Mouse (Mus musculus) Patski (cell line): Measurements from ENCODE around the gene Plin5. TPM values are rescaled to one million over a fixed set of nuclear protein-coding genes. Genes with fewer than 3 reads are reported as not detected.

Experiments
- ATAC-seq: fragments of 100-300 bp; one replicate; pipeline ENCODE4 v1.8.0; 2021
- CTCF ChIA-PET: fragments of 350-600 bp; sonication (Branson Sonifier 250); formaldehyde crosslinking; loops from one replicate; lab custom pipeline; 2022; ENCODE audit warnings: inconsistent platforms; lab: Charles Lee
- POLR2A ChIA-PET: fragments of 350-600 bp; sonication (Branson Sonifier 250); formaldehyde crosslinking; loops from one replicate; lab custom pipeline; 2022; ENCODE audit warnings: antibody characterized with exemption, inconsistent platforms; lab: Charles Lee
- DNase-seq: peaks from one replicate; pipeline ENCODE4 v3.0.0-alpha.2; 2011; ENCODE audit warnings: low read depth, low spot score
- H3K27me3 ChIP-seq: fragments of 371-371 bp; one replicate; pipeline ENCODE4 v1.5.1; 2021
- CTCF ChIP-seq: fragments of 100-300 bp; IDR thresholded peaks from one replicate; pipeline ENCODE4 v1.5.1; 2021
- in situ Hi-C: fragments of 300-500 bp; cut with MboI; formaldehyde crosslinking; loops from 3 replicates; pipeline ENCODE4 v1.11.1; 2018; ENCODE audit warnings: low pct_unique_long_range_greater_than_20kb, mixed read lengths
- polyA plus RNA-seq: library from polyadenylated mRNA; unstranded; gene quantifications from one replicate; pipeline ENCODE4 v1.2.3, GENCODE M21; 2021

The Plin5 gene
- polyA plus RNA-seq, 1 experiment from 2014 or later: 0.55 TPM

DNA sequence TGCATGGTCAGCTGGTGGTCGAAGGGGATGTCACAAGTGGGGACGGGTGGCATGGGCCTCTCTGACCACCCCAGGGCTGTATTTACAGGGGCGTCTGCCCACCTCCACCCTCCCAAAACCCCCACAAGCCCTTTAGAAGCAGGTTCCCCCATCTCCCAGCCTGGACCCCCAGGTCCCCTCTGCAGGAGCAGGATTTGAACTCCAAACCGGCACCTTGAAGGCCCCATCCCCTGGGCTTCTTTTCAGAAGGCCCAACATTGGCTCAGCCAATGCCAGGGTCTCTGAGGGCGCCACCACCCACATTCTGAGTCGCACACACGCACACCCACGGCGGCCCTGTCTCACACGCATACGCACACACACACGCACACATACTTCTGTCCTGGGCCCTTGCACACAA lies 5.8 kb upstream of the Plin5 start:
- in situ Hi-C loops: no loop called here
- peaks cover 19% of the 10 kb centered on the region for H3K27me3 ChIP-seq
- DNase-seq (no peak), ATAC-seq (no peak)
- no peak for TF ChIP-seq CTCF
- ChIA-PET POLR2A (no interaction called here), CTCF (no interaction called here)

DNA sequence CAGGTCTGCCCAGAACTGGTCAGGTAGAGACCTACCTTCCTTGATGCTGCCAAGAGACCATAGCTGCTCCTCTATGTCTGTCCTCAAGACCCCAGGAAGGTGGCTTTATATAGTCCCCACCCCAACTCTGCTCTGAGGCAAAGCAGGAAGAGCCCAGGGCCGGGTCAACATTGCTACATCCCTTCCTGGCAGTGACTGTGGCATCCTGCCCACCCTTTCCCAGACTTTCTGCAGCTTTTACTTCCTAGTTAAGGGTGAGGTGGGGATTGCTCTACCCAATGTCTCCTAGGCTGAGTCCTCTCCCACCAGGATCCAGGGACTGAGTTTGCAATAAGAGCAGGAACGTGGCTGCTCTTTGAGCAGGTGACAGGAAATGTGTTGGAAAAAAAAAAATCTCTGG lies 4.4 kb upstream of the Plin5 start, which contains the start of gene Lrg1:
TSS of gene Lrg1 (minus strand) at position 176 of the 400 bp plus-strand sequence.
- in situ Hi-C loops: no loop called here
- H3K27me3 ChIP-seq: peaks cover 24% of the 10 kb centered on the region
- ChIA-PET POLR2A (no interaction called here), CTCF (interaction anchor here (1.4 kb wide), 1 partner anchor 38 kb away, joined by 3 read pairs; no protein-coding TSS in a partner anchor)
- DNase-seq: no peak
- ATAC-seq: no peak
- no peak for TF ChIP-seq CTCF

DNA sequence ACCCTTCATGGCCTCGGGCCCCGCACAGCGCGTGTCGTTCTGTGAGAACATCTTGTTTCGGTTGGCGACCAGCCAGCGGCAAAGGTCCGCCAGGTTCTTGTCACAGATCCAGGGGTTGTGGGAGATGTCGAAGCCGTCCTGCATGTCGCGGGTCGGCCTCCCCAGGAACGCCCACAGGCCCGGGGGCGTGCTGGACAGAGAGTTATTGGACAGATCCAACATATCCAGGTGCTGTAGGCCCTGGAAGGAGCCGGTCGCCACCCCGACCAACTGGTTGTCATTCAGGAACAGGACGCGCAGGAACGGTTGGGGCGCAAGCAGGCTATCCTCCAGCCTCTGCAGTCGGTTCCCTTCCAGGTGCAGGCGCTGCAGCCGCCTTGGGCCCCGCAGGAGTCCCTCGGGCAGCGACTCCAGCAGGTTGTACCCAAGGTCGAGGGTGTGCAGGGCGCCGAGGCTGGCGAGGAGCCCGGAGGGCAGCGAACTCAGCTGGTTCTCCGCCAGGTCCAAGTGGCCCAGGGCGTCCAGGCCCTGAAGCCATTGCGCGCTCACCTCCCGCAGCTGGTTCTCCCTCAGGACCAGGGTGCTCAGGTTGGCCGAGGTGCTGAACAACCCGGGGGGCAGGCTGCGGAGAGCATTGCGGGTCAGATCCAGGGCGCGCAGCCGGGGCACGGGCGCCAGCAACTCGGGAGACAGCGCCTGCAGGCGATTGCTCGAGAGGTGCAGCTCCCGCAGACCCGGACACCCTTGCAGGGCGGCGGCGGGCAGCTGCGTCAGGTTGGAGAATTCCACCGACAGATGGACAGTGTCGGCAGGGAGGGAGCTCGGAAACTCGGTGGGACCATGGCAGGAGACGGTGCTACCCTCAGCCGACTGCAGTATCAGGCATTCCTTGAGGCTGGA lies 2.8 kb upstream of the Plin5 start:
- ATAC-seq (no peak), DNase-seq (no peak)
- CTCF ChIA-PET: no interaction called here
- H3K27me3 ChIP-seq: peaks cover 22% of the 10 kb centered on the region
- POLR2A ChIA-PET: no interaction called here
- no peak for TF ChIP-seq CTCF
- in situ Hi-C loops: no loop called here

DNA sequence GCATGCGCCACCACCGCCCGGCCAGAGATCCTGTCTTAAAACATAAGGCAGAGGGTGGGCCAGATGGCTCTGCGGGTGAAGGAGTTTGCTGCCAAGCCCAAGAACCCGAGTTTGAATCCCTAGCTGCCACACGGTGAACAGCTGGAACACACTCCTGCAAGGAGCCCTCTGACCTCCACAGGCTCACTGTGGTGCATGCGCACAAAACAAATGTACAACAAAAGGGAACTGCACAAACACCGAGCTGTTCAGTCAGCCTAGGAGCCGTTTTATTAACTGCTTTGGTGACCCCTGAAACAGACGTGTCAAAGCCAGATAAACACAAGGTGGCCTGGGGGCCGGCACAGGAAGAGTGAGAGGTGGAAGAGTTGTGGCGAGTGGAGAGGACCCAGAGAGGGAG lies 2.0 kb upstream of the Plin5 start:
- POLR2A ChIA-PET: no interaction called here

DNA sequence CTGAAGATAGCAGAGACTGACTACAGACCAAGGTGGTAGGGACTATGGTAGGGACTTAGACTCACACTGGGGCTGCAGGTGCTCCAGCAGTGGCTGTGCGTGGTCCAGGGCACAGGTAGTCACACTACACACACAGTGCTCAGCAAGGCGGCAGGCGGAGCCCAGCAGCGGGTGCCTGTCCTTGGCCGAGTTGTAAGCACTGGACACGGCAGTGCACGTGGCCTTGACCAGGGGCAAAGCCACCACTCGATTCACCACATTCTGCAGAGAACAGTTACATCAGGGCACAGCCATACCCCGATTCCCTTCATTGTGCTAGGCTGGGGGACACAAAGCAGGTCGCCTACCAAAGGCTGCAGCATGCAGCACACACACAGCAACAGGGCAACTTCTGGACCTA lies 1.2 kb downstream of the Plin5 start:
- peaks cover 18% of the 10 kb centered on the region for H3K27me3 ChIP-seq
- in situ Hi-C loops: no loop called here
- DNase-seq (no peak), ATAC-seq (no peak)
- CTCF ChIA-PET: interaction anchor here (1.4 to 1.6 kb wide), 2 partner anchors 9 to 17 kb away, joined by 3 to 4 read pairs; no protein-coding TSS in a partner anchor
- POLR2A ChIA-PET: no interaction called here
- no peak for TF ChIP-seq CTCF

More for the DNA sequence above, 2.0 kb upstream of the Plin5 start:
- in situ Hi-C loops: no loop called here
- CTCF ChIA-PET: interaction anchor here (1.1 to 1.6 kb wide), 2 partner anchors 28 to 135 kb away, joined by 3 read pairs; no protein-coding TSS in a partner anchor
- DNase-seq (no peak), ATAC-seq (no peak)
- no peak for TF ChIP-seq CTCF
- H3K27me3 ChIP-seq: peaks cover 22% of the 10 kb centered on the region

DNA sequence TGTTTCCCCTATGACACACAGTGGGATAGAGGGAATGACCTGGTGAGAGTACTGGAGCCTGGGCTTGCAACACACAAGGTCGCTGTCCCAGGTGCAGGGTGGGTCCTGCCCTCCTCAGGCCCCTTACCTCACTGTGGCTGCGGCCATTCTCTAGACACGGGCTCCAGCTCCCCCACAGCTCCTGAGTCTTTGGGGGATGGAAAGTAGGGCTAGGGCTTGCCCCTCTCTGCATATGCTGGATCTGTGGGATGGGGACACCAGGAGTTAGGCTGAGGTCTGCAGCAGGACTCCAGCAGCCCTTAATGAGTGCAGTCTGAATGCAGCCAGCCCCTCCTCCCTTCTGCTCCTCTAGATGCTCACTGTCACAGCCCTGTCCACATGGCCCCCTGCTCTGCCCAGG lies 4.7 kb downstream of the Plin5 start:
- H3K27me3 ChIP-seq: peaks cover 5% of the 10 kb centered on the region
- no peak for TF ChIP-seq CTCF
- in situ Hi-C loops: no loop called here
- ChIA-PET CTCF (interaction anchor here (1.7 kb wide), 1 partner anchor 26 kb away, joined by 3 read pairs; no protein-coding TSS in a partner anchor), POLR2A (no interaction called here)
- no peak for ATAC-seq
- DNase-seq: no peak

DNA sequence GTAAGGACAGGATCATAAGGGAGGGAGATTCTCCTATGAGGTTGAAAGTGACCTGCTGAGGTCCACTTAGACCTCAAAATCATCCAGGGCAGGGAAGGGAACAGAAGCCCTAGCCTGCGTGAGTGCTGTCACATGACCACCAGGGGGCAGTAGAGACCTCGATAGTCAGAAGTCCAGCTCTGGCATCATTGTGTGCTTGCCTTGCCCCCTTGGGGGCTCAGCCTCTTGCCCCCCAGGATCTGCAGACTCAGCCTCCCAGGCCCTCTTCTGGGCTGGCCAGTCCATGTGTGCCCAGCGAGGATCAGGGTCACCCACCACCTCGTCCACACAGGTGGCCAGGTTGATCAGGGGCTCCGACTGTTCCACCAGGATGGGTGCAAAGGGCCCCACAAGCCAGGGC lies 5.5 kb downstream of the Plin5 start:
- ChIA-PET CTCF (interaction anchor here (0.7 to 1.7 kb wide), 5 partner anchors 9 to 26 kb away, joined by 3 to 10 read pairs (median 4); no protein-coding TSS in a partner anchor), POLR2A (interaction anchor here (0.8 kb wide), 1 partner anchor 39 kb away, joined by 3 read pairs; no protein-coding TSS in a partner anchor)
- no peak for ATAC-seq

DNA sequence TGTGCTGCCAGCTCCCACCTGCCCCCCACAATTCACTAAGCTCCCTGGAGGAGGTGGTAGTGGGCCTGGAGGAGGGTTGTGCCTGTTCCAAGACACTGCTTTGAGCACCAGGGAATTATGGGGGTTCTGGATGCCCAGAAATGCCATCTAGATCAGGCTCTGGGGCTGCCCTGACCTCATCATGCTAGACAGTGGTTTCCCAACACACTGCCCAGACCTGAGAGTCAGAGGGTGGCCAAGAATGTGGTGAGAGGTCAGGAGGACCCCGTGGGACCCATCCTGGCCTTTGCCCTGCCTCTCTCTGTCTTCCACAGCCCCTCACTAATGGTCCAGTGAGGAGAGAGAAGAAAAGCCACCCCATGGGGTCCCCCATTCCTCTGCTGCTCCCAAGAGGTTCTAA lies 6.4 kb downstream of the Plin5 start:
- no peaks in the 10 kb centered on the region for H3K27me3 ChIP-seq
- in situ Hi-C loops: no loop called here
- no peak for ATAC-seq
- ChIA-PET POLR2A (no interaction called here), CTCF (interaction anchor here (0.7 to 1.7 kb wide), 6 partner anchors 8 to 90 kb away, joined by 3 to 10 read pairs (median 4); no protein-coding TSS in a partner anchor)
- DNase-seq: no peak
- TF ChIP-seq CTCF: no peak

More for the DNA sequence above, 5.5 kb downstream of the Plin5 start:
- no peak for DNase-seq
- TF ChIP-seq CTCF: no peak
- H3K27me3 ChIP-seq: no peaks in the 10 kb centered on the region
- in situ Hi-C loops: no loop called here

DNA sequence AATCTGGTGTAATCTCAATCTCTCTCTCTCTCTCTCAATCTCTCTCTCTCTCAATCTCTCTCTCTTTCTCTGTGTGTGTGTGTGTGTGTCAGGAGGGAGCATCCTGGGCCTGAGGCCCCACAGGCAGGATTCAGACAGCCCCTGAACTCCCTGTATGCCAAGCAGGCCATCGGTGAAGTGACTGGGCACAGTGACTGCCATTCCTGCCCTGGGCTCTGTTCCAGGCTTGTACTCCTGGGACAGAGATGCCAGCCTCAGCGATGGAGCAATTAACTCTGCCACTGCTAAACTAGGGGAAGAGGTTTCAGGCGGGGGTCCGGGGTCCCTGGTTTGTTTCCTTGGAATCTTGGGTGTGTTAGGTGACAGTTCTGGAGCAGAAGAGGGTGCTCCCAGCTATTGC lies 6.8 kb downstream of the Plin5 start:
- POLR2A ChIA-PET: no interaction called here
- no peak for DNase-seq
- no peak for ATAC-seq
- TF ChIP-seq CTCF: no peak
- CTCF ChIA-PET: interaction anchor here (1.6 kb wide), 1 partner anchor 10 kb away, joined by 10 read pairs; no protein-coding TSS in a partner anchor
- H3K27me3 ChIP-seq: no peaks in the 10 kb centered on the region
- in situ Hi-C loops: no loop called here

DNA sequence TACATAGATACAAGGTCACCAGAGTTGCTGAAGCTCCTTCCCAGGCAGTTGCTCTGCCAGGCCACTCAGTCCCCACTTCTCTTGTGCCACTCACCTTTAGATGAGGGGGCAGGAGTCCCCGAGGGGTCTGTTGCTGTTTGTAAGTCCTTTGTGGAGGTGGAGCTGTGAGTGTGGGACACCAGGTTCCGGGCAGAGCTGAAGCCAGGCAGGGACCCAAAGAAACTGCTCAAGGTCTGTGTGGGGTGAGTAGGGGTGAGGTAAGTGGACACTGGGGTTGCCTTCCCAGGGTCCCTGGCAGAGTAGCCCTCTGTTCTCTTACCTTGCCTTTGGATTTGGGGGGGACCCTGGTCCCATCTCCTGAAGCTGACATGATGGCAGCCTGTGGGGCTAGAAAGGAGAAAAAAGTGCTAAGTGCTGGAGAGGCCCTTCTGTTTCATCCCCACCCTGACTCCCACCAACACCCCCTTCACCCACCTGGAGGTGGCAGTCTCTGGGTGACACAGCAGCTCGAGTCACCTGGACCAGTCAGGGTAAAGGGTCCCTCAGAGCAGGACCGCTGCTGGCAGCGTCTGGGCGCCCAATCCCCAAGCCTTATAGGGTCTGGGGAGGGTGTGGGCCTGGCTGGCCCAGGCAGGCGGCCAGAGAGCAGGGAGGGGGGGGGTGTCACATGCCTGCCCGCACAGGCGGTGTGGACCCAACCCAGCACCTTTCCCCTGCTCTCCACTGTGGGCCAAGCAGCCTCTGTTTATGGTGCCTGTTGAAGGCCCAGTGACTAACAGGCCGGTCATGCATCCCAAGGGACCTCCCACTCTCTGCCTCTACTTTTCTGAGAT lies 8.0 kb downstream of the Plin5 start, which contains the start of gene Plin4:
TSS of gene Plin4 (minus strand) at position 585 of the 833 bp plus-strand sequence.
- ChIA-PET POLR2A (interaction anchor here (1.5 kb wide), 1 partner anchor 10 kb away, joined by 8 read pairs; no protein-coding TSS in a partner anchor), CTCF (interaction anchor here (0.7 to 1.0 kb wide), 2 partner anchors 14 to 73 kb away, joined by 3 read pairs; partner anchors contain the start of gene Sh3gl1)
- H3K27me3 ChIP-seq: no peaks in the 10 kb centered on the region
- DNase-seq (peak; percentile 42), ATAC-seq (peak; percentile 74)
- no peak for TF ChIP-seq CTCF
- in situ Hi-C loops: no loop called here
